14 mouse cellular contexts compared by ENCODE assay signal in the genomic region with DNA sequence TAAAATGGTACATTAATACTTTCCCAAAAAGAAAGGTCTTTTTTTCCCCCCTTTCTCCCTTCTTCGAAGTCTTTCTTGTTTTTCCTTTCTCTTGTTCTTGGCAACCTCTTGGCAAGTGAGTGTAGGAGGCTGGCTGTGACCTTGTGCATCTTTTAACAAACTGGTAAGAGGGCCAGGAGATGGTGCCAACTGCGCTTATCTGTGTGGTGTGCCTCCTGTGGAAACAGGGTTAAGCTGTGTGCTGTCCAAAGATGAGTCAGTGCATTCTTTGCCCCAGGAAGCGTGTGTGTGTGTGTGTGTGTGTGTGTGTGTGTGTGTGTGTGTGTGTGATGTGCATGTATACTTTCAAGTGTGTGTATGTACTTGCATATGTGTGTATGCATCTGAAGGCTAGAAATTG. TPM values are rescaled to one million over a fixed set of nuclear protein-coding genes. Genes with fewer than 3 reads are reported as not detected.
DNase-seq lines count a peak whose midpoint lies in the region; ATAC-seq lines count a peak whose summit lies in the region.
"Had no signal": no experiment of that assay in that cellular context is flagged by ENCODE, and none has a peak within 500 bp of the region (broad histone marks: within the 10 kb centered on the region; RNA-seq: fewer than 3 reads in every experiment).

No protein-coding gene starts in this region.

- 95% methylated on average over 3 of the region's 3 CpGs for WGBS in midbrain, embryonic 15.5 days

- DNase-seq in cerebellum, adult 11 months: no peak
- DNase-seq in ovary, postnatal 36 days (ENCODE audit: low spot score): peak; percentile 54
- no peak for DNase-seq in ovary, postnatal 10 days (ENCODE audit: low spot score)
- no peak for DNase-seq in embryo, embryonic 11 days
- DNase-seq in neural tube, embryonic 10.5 days (ENCODE audit: extremely low spot score, low spot score): no peak
- DNase-seq: kidney, adult 11 months; thymus, adult 18-20 months had no signal

- no peaks in the 10 kb centered on the region for H3K9me3 ChIP-seq in midbrain, embryonic 15.5 days
- H3K9me3 ChIP-seq: embryonic facial prominence, embryonic 12.5 days; heart, embryonic 13.5 days; neural tube, embryonic 15.5 days had no signal

- no peaks in the 10 kb centered on the region for H3K27me3 ChIP-seq in midbrain, embryonic 15.5 days (replicated peaks)
- H3K27me3 ChIP-seq: embryonic facial prominence, embryonic 12.5 days; heart, embryonic 13.5 days; neural tube, embryonic 15.5 days had no signal

- H3K9ac ChIP-seq in midbrain, embryonic 15.5 days: no peak overlapping the region
- H3K9ac ChIP-seq: embryonic facial prominence, embryonic 12.5 days; heart, embryonic 13.5 days; neural tube, embryonic 15.5 days had no signal

- H3K4me3 ChIP-seq in midbrain, embryonic 15.5 days: no peak overlapping the region
- H3K4me3 ChIP-seq: embryonic facial prominence, embryonic 12.5 days; heart, embryonic 13.5 days; neural tube, embryonic 15.5 days had no signal

- no peak overlapping the region for H3K4me2 ChIP-seq in midbrain, embryonic 15.5 days
- H3K4me2 ChIP-seq: embryonic facial prominence, embryonic 12.5 days; heart, embryonic 13.5 days; neural tube, embryonic 15.5 days had no signal

- no peaks in the 10 kb centered on the region for H3K36me3 ChIP-seq in midbrain, embryonic 15.5 days (replicated peaks)
- H3K36me3 ChIP-seq: embryonic facial prominence, embryonic 12.5 days; heart, embryonic 13.5 days; neural tube, embryonic 15.5 days had no signal

- ATAC-seq in cerebellum, adult (ENCODE audit: insufficient number of reproducible peaks, low FRiP score, low TSS enrichment): peak; percentile 62; the same call in 1 of the 2 replicates
- peak; percentile 67 for ATAC-seq in common myeloid progenitor, adult 5-6 weeks (replicated peaks; ENCODE audit: low read depth, poor library complexity, severe bottlenecking)
- no peak for ATAC-seq in midbrain, embryonic 15.5 days (replicated peaks)

- peaks cover 20% of the 10 kb centered on the region for H3K4me1 ChIP-seq in midbrain, embryonic 15.5 days

- no peak overlapping the region for H3K27ac ChIP-seq in midbrain, embryonic 15.5 days
- H3K27ac ChIP-seq: embryonic facial prominence, embryonic 12.5 days; heart, embryonic 13.5 days; neural tube, embryonic 15.5 days had no signal

RNA-seq across cellular contexts. Expression of a gene that starts 7.3 kb away (rescaled TPM):
- total RNA-seq in common myeloid progenitor, adult 5-6 weeks (2017): 6.1 and 6.6 TPM in 2 replicates
- polyA plus RNA-seq in midbrain, embryonic 15.5 days (2015; fragmentation: Nextera tagmentation; extraction: Ambion mirVana): 24.7 and 26.0 TPM in 2 replicates
- total RNA-seq: MEL had no signal
